Comparison of ENCODE assay signal across 17 mouse cellular contexts in the genomic region with DNA sequence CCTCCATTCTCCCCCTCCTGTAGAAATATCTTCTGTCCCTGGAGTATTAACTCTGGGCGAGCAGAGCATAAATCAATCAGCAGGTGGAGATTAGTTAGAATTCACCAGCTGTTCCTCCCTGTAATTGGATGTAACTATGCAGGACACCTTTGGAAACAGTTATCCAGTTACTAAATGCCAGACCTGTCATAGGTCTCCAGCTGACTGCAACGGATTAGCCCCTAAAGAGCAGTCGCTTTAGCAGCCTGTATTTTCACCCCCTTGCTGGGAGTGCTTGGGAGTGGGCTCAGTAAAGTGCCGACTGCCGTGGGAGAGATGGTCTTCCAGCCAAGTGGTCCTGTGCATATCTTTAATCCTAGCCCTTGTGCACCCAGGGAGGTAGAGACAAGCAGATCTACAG. TPM values are rescaled to one million over a fixed set of nuclear protein-coding genes. Genes with fewer than 3 reads are reported as not detected.
DNase-seq lines count a peak whose midpoint lies in the region; ATAC-seq lines count a peak whose summit lies in the region.
"Had no signal": no experiment of that assay in that cellular context is flagged by ENCODE, and none has a peak within 500 bp of the region (broad histone marks: within the 10 kb centered on the region; RNA-seq: fewer than 3 reads in every experiment).

No protein-coding gene starts in this region.

- H3K4me2 ChIP-seq in heart, embryonic 13.5 days = no peak overlapping the region
- no peak overlapping the region for H3K4me2 ChIP-seq in embryonic facial prominence, embryonic 13.5 days
- H3K4me2 ChIP-seq in hindbrain, embryonic 15.5 days = no peak overlapping the region
- H3K4me2 ChIP-seq in midbrain, embryonic 14.5 days (ENCODE audit: low read length) = no peak overlapping the region
- H3K4me2 ChIP-seq: heart, embryonic 11.5 days; lung, embryonic 14.5 days had no signal

- peaks cover 64% of the 10 kb centered on the region for H3K36me3 ChIP-seq in heart, embryonic 13.5 days
- peaks cover 60% of the 10 kb centered on the region for H3K36me3 ChIP-seq in embryonic facial prominence, embryonic 13.5 days
- peaks cover 18% of the 10 kb centered on the region for H3K36me3 ChIP-seq in hindbrain, embryonic 15.5 days
- peaks cover 49% of the 10 kb centered on the region for H3K36me3 ChIP-seq in midbrain, embryonic 14.5 days (ENCODE audit: control insufficient read depth, insufficient read depth, low read length)

- no peak overlapping the region for H3K4me3 ChIP-seq in heart, embryonic 13.5 days
- no peak overlapping the region for H3K4me3 ChIP-seq in embryonic facial prominence, embryonic 13.5 days
- no peak overlapping the region for H3K4me3 ChIP-seq in hindbrain, embryonic 15.5 days
- no peak overlapping the region for H3K4me3 ChIP-seq in midbrain, embryonic 14.5 days (replicated peaks; ENCODE audit: low read depth, low read length)
- H3K4me3 ChIP-seq: forebrain, embryonic 10.5 days; megakaryocyte, embryonic 14.5 days had no signal

- intact Hi-C loops in left cerebral cortex, postnatal 14 days (cut with DNase I) = no loop called here

- H3K9me3 ChIP-seq in heart, embryonic 13.5 days = 0 out of 2 replicates have a peak, but pooled peaks cover 3% of the 10 kb centered on the region
- no peaks in the 10 kb centered on the region for H3K9me3 ChIP-seq in embryonic facial prominence, embryonic 13.5 days
- no peaks in the 10 kb centered on the region for H3K9me3 ChIP-seq in hindbrain, embryonic 15.5 days
- H3K9me3 ChIP-seq in midbrain, embryonic 14.5 days (ENCODE audit: control insufficient read depth, low read length) = no peaks in the 10 kb centered on the region
- H3K9me3 ChIP-seq: forebrain, embryonic 10.5 days; megakaryocyte, embryonic 14.5 days had no signal

- no peak for ATAC-seq in heart, embryonic 13.5 days (ENCODE audit: extremely low read depth, insufficient number of reproducible peaks, low FRiP score, low TSS enrichment)
- no peak for ATAC-seq in embryonic facial prominence, embryonic 13.5 days (ENCODE audit: insufficient number of reproducible peaks, insufficient read depth, low FRiP score, low TSS enrichment, low read depth)
- ATAC-seq in hindbrain, embryonic 15.5 days (ENCODE audit: low FRiP score, low read depth) = no peak
- no peak for ATAC-seq in midbrain, embryonic 14.5 days (ENCODE audit: low FRiP score, low TSS enrichment)

- H3K27ac ChIP-seq in heart, embryonic 13.5 days (replicated peaks) = no peak overlapping the region
- peak overlapping the region; percentile 1; the same call in 1 of the 2 replicates for H3K27ac ChIP-seq in embryonic facial prominence, embryonic 13.5 days
- H3K27ac ChIP-seq in hindbrain, embryonic 15.5 days (replicated peaks) = peak overlapping the region; percentile 53
- H3K27ac ChIP-seq in midbrain, embryonic 14.5 days (replicated peaks; ENCODE audit: low read depth, low read length) = peak overlapping the region; percentile 49
- H3K27ac ChIP-seq: forebrain, embryonic 10.5 days had no signal

- no peaks in the 10 kb centered on the region for H3K27me3 ChIP-seq in heart, embryonic 13.5 days (replicated peaks)
- H3K27me3 ChIP-seq in embryonic facial prominence, embryonic 13.5 days = no peaks in the 10 kb centered on the region
- H3K27me3 ChIP-seq in hindbrain, embryonic 15.5 days = no peaks in the 10 kb centered on the region
- H3K27me3 ChIP-seq in midbrain, embryonic 14.5 days (ENCODE audit: control insufficient read depth, insufficient read depth, low read length) = no peaks in the 10 kb centered on the region
- H3K27me3 ChIP-seq: megakaryocyte, embryonic 14.5 days had no signal

- H3K9ac ChIP-seq in heart, embryonic 13.5 days = peak overlapping the region; percentile 33; the same call in 1 of the 2 replicates
- H3K9ac ChIP-seq in embryonic facial prominence, embryonic 13.5 days = no peak overlapping the region; the same call in 1 of the 2 replicates
- H3K9ac ChIP-seq in hindbrain, embryonic 15.5 days = no peak overlapping the region
- no peak overlapping the region for H3K9ac ChIP-seq in midbrain, embryonic 14.5 days (replicated peaks; ENCODE audit: low read length)
- H3K9ac ChIP-seq: lung, embryonic 14.5 days had no signal

- no peak for DNase-seq in heart, adult 8-10 months (ENCODE audit: low spot score)
- DNase-seq in midbrain, embryonic 14.5 days = no peak
- no peak for DNase-seq in left cerebral cortex, postnatal 14 days (ENCODE audit: low spot score in 2 of 2)
- no peak for DNase-seq in lung, postnatal 14 days
- DNase-seq in thymus, postnatal 4 days = no peak
- DNase-seq: cerebellum, adult 11-12 months; left cerebral cortex, postnatal 4 days; lung, embryonic 14.5 days; right cerebral cortex, postnatal 25 days; thymus, postnatal 25 days had no signal

- WGBS in heart, embryonic 13.5 days = 43% methylated on average over 5 of the region's 5 CpGs
- 52% methylated on average over 5 of the region's 5 CpGs for WGBS in embryonic facial prominence, embryonic 13.5 days
- WGBS in hindbrain, embryonic 15.5 days = 29% methylated on average over 5 of the region's 5 CpGs
- WGBS in midbrain, embryonic 14.5 days = 32% methylated on average over 5 of the region's 5 CpGs

- peaks cover 28% of the 10 kb centered on the region for H3K4me1 ChIP-seq in heart, embryonic 13.5 days
- peaks cover 22% of the 10 kb centered on the region for H3K4me1 ChIP-seq in embryonic facial prominence, embryonic 13.5 days
- H3K4me1 ChIP-seq in hindbrain, embryonic 15.5 days (replicated peaks) = peaks cover 35% of the 10 kb centered on the region
- peaks cover 14% of the 10 kb centered on the region for H3K4me1 ChIP-seq in midbrain, embryonic 14.5 days (ENCODE audit: control insufficient read depth, insufficient read depth, low read length)

RNA-seq across cellular contexts. Expression of a gene that starts 17.1 kb away (rescaled TPM):
- 163 and 178 TPM in 2 replicates for polyA plus RNA-seq in heart, embryonic 13.5 days (2015; fragmentation: Nextera tagmentation; extraction: Ambion mirVana)
- 10 to 100 TPM; 48.9 to 55.0 (median 49.4) TPM for total RNA-seq in heart, adult 8-10 months (2022)
- polyA plus RNA-seq in embryonic facial prominence, embryonic 13.5 days (2015; fragmentation: Nextera tagmentation; extraction: Ambion mirVana) = 254 and 287 TPM in 2 replicates
- 200 and 208 TPM in 2 replicates for polyA plus RNA-seq in hindbrain, embryonic 15.5 days (2015; fragmentation: Nextera tagmentation; extraction: Ambion mirVana)
- polyA plus RNA-seq in midbrain, embryonic 14.5 days (2014; fragmentation: Nextera tagmentation; extraction: Ambion mirVana) = 197 and 231 TPM in 2 replicates
- total RNA-seq in left cerebral cortex, postnatal 14 days (2021) = 100 to 1,000 TPM; 107 to 114 TPM

RNA-seq across cellular contexts. Expression of a gene that starts 20.8 kb away (rescaled TPM):
- polyA plus RNA-seq in heart, embryonic 13.5 days (2015; fragmentation: Nextera tagmentation; extraction: Ambion mirVana) = 0.28 and 0.36 TPM in 2 replicates
- not detected for total RNA-seq in heart, adult 8-10 months (2022)
- 0.54 and 0.62 TPM in 2 replicates for polyA plus RNA-seq in embryonic facial prominence, embryonic 13.5 days (2015; fragmentation: Nextera tagmentation; extraction: Ambion mirVana)
- polyA plus RNA-seq in hindbrain, embryonic 15.5 days (2015; fragmentation: Nextera tagmentation; extraction: Ambion mirVana) = 0.41 and 0.44 TPM in 2 replicates
- polyA plus RNA-seq in midbrain, embryonic 14.5 days (2014; fragmentation: Nextera tagmentation; extraction: Ambion mirVana) = 0.16 and 0.26 TPM in 2 replicates
- 1 to 10 TPM; 1.0 to 1.1 TPM for total RNA-seq in left cerebral cortex, postnatal 14 days (2021)
- total RNA-seq: gastrocnemius, adult 8-10 months had no signal
- polyA plus RNA-seq: lung, embryonic 14.5 days had no signal

RNA-seq across cellular contexts. Expression of a gene that starts 31.4 kb away (rescaled TPM):
- polyA plus RNA-seq in heart, embryonic 13.5 days (2015; fragmentation: Nextera tagmentation; extraction: Ambion mirVana) = 7.2 and 8.2 TPM in 2 replicates
- total RNA-seq in heart, adult 8-10 months (2022) = 1 to 10 TPM in 2 of 4 experiments, under 1 TPM in 2; 0.31 to 2.6 (median 0.88) TPM
- 2.4 and 2.9 TPM in 2 replicates for polyA plus RNA-seq in embryonic facial prominence, embryonic 13.5 days (2015; fragmentation: Nextera tagmentation; extraction: Ambion mirVana)
- 0.58 and 0.89 TPM in 2 replicates for polyA plus RNA-seq in hindbrain, embryonic 15.5 days (2015; fragmentation: Nextera tagmentation; extraction: Ambion mirVana)
- 0.49 and 0.62 TPM in 2 replicates for polyA plus RNA-seq in midbrain, embryonic 14.5 days (2014; fragmentation: Nextera tagmentation; extraction: Ambion mirVana)
- total RNA-seq in left cerebral cortex, postnatal 14 days (2021) = not detected
- total RNA-seq: gastrocnemius, adult 8-10 months; left cerebral cortex, postnatal 4 days had no signal

RNA-seq across cellular contexts. Expression of a gene that starts 49.4 kb away (rescaled TPM):
- 500 and 519 TPM in 2 replicates for polyA plus RNA-seq in heart, embryonic 13.5 days (2015; fragmentation: Nextera tagmentation; extraction: Ambion mirVana)
- 100 to 1,000 TPM; 134 to 164 (median 150) TPM for total RNA-seq in heart, adult 8-10 months (2022)
- 1,090 and 1,133 TPM in 2 replicates for polyA plus RNA-seq in embryonic facial prominence, embryonic 13.5 days (2015; fragmentation: Nextera tagmentation; extraction: Ambion mirVana)
- polyA plus RNA-seq in hindbrain, embryonic 15.5 days (2015; fragmentation: Nextera tagmentation; extraction: Ambion mirVana) = 629 and 665 TPM in 2 replicates
- 764 and 768 TPM in 2 replicates for polyA plus RNA-seq in midbrain, embryonic 14.5 days (2014; fragmentation: Nextera tagmentation; extraction: Ambion mirVana)
- 100 to 1,000 TPM; 236 to 247 TPM for total RNA-seq in left cerebral cortex, postnatal 14 days (2021)

RNA-seq across cellular contexts. Expression of a gene that starts 50.0 kb away (rescaled TPM):
- polyA plus RNA-seq in heart, embryonic 13.5 days (2015; fragmentation: Nextera tagmentation; extraction: Ambion mirVana) = 91.9 and 97.2 TPM in 2 replicates
- 10 to 100 TPM; 52.4 to 59.1 (median 57.0) TPM for total RNA-seq in heart, adult 8-10 months (2022)
- 137 and 142 TPM in 2 replicates for polyA plus RNA-seq in embryonic facial prominence, embryonic 13.5 days (2015; fragmentation: Nextera tagmentation; extraction: Ambion mirVana)
- 127 and 137 TPM in 2 replicates for polyA plus RNA-seq in hindbrain, embryonic 15.5 days (2015; fragmentation: Nextera tagmentation; extraction: Ambion mirVana)
- 159 and 177 TPM in 2 replicates for polyA plus RNA-seq in midbrain, embryonic 14.5 days (2014; fragmentation: Nextera tagmentation; extraction: Ambion mirVana)
- total RNA-seq in left cerebral cortex, postnatal 14 days (2021) = 100 to 1,000 TPM; 152 to 162 TPM
